Comparison of ENCODE assay signal across 20 mouse cellular contexts in genomic region chr6:54512256-54512655, GRCm38 (mm10).
"Had no signal": no experiment of that assay in that cellular context is flagged by ENCODE, and none has a peak within 500 bp of the region (broad histone marks: within the 10 kb centered on the region; RNA-seq: fewer than 3 reads in every experiment).

No protein-coding gene starts in this region.

- H3K27ac ChIP-seq: limb, embryonic 10.5 days; limb, embryonic 13.5 days; liver, embryonic 12.5 days; liver, embryonic 15.5 days; lung, embryonic 15.5 days; midbrain, embryonic 15.5 days; neural tube, embryonic 12.5 days; neural tube, embryonic 15.5 days had no signal

- H3K36me3 ChIP-seq: limb, embryonic 10.5 days; limb, embryonic 13.5 days; liver, embryonic 12.5 days; liver, embryonic 15.5 days; lung, embryonic 15.5 days; midbrain, embryonic 15.5 days had no signal

- H3K9ac ChIP-seq: limb, embryonic 13.5 days; liver, embryonic 12.5 days; liver, embryonic 15.5 days; lung, embryonic 15.5 days; midbrain, embryonic 15.5 days; neural tube, embryonic 12.5 days; neural tube, embryonic 15.5 days had no signal

- H3K4me1 ChIP-seq: liver, embryonic 12.5 days; liver, embryonic 15.5 days; megakaryocyte, embryonic 14.5 days had no signal

- DNase-seq: kidney, adult 9 months; kidney, postnatal 14 days; kidney, postnatal 4 days; liver; lung, adult 18-20 months; lung, postnatal 10 days; lung, postnatal 36 days; right cerebral cortex, postnatal 25 days; spleen, adult 18-20 months; thymus, adult 18-20 months; thymus, postnatal 36 days had no signal

- H3K4me3 ChIP-seq: limb, embryonic 10.5 days; limb, embryonic 13.5 days; liver, embryonic 12.5 days; liver, embryonic 15.5 days; lung, embryonic 15.5 days; megakaryocyte, embryonic 14.5 days; midbrain, embryonic 15.5 days; neural tube, embryonic 12.5 days; neural tube, embryonic 15.5 days had no signal

- H3K27me3 ChIP-seq: liver, embryonic 15.5 days; lung, embryonic 15.5 days; midbrain, embryonic 15.5 days; neural tube, embryonic 12.5 days; neural tube, embryonic 15.5 days had no signal
